Mouse (Mus musculus) mouse trophoblast stem cell (cell line): ENCODE measurements at regions not wholly inside any gene's neighbourhood (a gene's known extent, or its start where the extent isn't known, plus 50 kb on each side); places are given as distances from the start of the nearest gene placed in this dataset.

Experiments used
- in situ Hi-C, 2 experiments: fragments of 300-500 bp; cut with MseI, MboI; formaldehyde crosslinking; loops; 2 replicates in 1 of 2; 3 replicates in 1 of 2; pipeline ENCODE4 v1.15.1; 2025

DNA sequence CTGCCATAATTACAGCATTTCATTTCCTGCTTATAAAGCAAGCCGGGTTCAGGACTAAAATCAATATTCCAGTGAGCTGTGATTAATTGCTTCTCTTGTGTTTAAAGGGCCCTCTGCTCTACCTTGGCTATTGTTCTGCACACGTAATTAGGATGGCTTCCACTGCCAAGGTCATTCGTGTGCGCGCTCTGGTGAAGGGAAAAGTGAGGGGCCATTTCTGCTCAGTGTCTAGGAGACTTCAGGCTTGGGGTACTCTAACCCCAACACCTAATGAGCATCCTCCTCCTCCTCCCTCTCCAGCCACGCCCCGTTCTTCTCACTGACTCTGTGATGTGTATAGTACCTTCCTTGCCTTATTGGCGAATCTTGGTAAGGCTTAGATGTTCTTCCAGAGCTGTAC is 53.5 kb upstream of the Cxcl12 start:
- in situ Hi-C loops = no loop called here

DNA sequence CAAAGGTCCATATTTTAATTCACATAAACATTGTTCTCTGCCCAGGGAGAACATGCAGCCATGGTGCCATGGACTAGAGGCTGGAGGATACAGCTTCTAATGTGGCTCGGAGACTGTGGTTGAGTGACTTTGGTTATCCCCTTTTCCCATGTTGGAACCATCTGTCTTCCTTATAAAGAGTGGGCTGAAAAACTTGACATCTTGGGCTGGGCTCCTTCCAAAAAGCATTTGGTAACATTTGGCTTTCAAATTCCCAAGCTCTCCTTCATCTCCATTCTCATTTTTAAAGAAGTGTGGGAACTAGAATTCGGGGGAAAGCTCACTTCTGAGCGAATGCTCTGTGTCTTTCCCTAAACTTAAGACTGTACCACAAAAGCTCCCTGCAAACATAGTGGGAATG is 50.3 kb upstream of the Cxcl12 start:
- in situ Hi-C loops = no loop called here
